Mouse (Mus musculus): Measurements from ENCODE around the gene Gpr88.

DNA sequence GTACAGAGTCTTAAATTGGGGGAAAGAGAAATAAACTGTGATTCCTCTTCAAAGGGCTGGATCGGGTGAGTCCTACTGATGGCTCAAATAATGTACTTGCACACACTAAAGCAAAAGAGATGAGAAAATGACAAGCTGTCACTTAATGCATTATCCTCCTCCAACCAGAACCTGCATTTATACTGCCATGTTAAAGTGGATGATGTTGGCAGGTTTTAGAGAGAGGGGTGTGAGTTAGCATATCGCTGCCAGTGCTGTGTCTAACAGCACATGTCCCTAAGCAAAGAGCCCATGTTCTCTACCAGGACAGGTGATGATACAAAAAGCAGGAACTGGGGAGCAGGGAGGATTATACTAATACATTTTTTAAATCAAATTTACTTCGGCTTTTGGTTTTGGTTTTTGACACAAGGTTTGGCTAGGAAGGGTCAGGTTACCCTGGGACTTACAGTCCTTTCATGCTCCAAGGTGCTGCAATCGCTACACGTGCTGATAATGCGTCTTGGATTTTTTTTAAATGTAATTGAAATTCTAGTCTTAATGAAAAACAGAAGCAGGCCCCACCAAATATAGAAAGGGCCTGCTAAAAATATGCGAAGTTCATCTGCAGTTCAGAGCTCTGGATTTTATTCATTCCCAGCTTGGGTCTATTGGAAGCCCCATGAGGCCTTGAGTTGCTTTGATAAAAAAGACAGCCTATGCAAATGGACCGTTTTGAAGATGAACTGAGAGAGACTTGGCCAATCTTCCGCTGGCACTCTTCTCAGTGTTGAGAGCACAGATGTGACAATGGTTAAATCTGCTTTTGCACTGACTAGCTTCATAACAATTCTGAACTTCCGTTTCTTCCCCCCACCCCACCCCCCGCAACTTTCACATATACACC lies 24.7 kb downstream of the Gpr88 start:
- TF ChIP-seq USF1 (IDR thresholded peaks at IDR 0.05; ENCODE audit: low read depth) (no peak), MAX (IDR thresholded peaks at IDR 0.05; ENCODE audit: low read depth) (no peak), POLR2AphosphoS2 (IDR thresholded peaks at IDR 0.05; ENCODE audit: insufficient read length, low read depth) (no peak), POLR2A (IDR thresholded peaks at IDR 0.05; ENCODE audit: insufficient read length, low read depth) (no peak), E2F4 (IDR thresholded peaks at IDR 0.05; ENCODE audit: insufficient read depth) (no peak), TCF12 (IDR thresholded peaks at IDR 0.05; ENCODE audit: insufficient read depth, poor library complexity, severe bottlenecking) (no peak), MYOG (IDR thresholded peaks at IDR 0.05; ENCODE audit: control insufficient read depth in 1 of 3, insufficient read depth in 1 of 3, insufficient read length in 2 of 3, low read depth in 2 of 3) (no peak)
